Mouse (Mus musculus) spleen, postnatal 4 days (tissue): ENCODE results near the gene Sbf1.

Source experiments
- DNase-seq, 2 experiments: peaks; one replicate each; pipeline ENCODE4 v3.0.0; 2022; ENCODE audit warnings: low spot score in 2 of 2

Gene Sbf1

GRCm38 (mm10) chr15:89284094-89284493 lies 31.0 kb downstream of the Sbf1 start:
- no peak for DNase-seq

GRCm38 (mm10) chr15:89282546-89282945 lies 32.6 kb downstream of the Sbf1 start:
- DNase-seq, result no peak

GRCm38 (mm10) chr15:89277366-89277765 lies 37.7 kb downstream of the Sbf1 start:
- no peak for DNase-seq

- no peak for DNase-seq
Observed at GRCm38 (mm10) chr15:89275497-89275896, 39.6 kb downstream of the Sbf1 start.

- DNase-seq, result no peak
Observed at GRCm38 (mm10) chr15:89264485-89264884, 50.6 kb downstream of the Sbf1 start.

GRCm38 (mm10) chr15:89258997-89259396 lies 56.1 kb downstream of the Sbf1 start:
- no peak for DNase-seq

- no peak for DNase-seq
Observed at GRCm38 (mm10) chr15:89255330-89255729, 59.8 kb downstream of the Sbf1 start.

GRCm38 (mm10) chr15:89249063-89249462 lies 66.0 kb downstream of the Sbf1 start:
- DNase-seq, result no peak

- no peak for DNase-seq
Observed at GRCm38 (mm10) chr15:89241025-89241424, 74.1 kb downstream of the Sbf1 start.

- no peak for DNase-seq
Observed at GRCm38 (mm10) chr15:89239751-89240392, 75.2 kb downstream of the Sbf1 start.
